Mouse (Mus musculus) MEL-GATA-1-ER (cell line): ENCODE data around the gene Rpl26.

ENCODE experiments used
- DNase-seq: peaks from one replicate; pipeline ENCODE4 v3.0.0-alpha.2; 2012; ENCODE audit warnings: low read depth; ENCODE audit errors: extremely low read depth

The Rpl26 gene

DNA sequence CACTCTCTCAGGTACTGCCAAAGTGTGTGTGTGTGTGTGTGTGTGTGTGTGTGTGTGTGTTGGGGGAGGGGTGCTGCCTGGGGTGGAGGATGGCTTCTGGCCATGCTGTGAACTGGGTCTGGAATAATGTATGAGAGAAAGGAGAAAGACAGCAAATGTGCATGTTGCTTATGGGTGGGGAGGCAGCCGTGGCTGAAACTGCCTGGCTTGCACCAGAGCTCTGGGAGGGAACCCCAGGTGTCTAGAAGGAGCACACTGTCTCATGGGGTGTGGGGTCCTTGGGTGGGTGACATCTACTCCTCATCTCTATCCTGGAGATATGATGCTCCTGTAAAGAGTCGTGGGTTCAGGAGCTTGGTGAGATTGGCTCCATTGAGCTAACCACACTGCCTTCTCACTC is 12.7 kb upstream of the Rpl26 start:
- no peak for DNase-seq

DNA sequence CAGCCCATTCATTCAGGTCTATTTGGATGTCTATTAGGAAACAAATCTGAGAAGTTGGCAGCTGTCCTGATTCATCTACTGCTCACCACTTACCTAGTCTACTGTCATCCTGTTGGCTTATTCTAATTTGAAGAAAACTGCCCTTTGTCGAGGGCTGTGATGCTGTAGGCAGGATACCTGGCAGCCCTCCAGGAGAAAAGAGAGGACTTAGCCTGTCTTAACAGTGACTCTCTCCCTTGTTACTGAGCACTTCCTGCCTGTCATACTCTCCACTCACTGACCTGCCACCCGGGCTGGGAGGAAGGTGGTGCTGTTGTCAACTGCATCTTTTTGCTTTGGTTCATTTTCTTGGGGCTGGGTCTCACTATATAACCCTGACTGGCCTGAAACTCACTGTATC is 10.8 kb upstream of the Rpl26 start:
- DNase-seq = no peak

DNA sequence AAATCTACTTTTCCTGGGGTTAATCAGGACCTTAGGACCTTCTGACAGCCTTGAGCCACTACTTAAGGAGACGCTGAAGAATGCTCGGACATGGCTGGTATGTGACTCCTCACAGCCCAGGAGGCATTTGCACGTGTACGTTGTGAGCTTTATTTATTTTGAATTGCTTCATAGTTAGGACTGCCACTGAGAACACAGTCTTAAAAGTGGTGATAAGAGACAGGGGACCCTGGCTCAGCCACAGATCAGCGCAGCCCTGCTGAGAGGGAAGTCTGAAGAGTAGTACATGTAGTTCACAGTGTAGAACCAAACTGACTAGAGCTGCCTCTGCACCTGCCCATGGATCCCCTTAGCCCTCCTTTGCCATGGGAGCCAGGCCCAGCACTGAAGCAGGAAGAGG is 9.6 kb upstream of the Rpl26 start:
- DNase-seq = no peak

DNA sequence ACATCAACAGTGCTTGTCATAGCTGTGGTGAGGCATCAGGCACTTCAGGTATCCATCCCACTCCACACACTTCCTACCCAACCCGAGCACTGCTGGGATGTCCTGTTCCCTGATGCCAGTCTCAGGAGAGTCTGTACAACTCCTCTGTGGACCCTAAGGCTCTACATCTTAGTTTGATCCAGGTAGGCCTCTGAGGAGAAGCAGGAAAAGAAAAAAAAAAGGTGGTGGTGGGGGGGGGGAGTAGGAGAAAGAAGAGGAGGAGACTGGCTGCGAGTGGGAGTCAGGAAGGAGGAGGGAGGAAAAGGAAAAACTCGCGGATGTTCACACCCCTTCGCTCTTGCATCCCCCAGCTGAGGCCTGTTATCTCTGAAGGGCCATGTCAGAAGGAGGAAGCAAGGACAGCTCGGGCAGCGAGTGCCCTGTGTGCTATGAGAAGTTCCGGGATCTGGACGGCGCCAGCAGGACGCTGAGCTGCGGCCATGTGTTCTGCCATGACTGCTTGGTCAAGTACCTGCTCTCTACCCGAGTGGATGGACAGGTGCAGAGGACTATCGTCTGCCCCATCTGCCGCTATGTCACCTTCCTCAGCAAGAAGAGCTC is 9.1 kb upstream of the Rpl26 start:
- DNase-seq = no peak

DNA sequence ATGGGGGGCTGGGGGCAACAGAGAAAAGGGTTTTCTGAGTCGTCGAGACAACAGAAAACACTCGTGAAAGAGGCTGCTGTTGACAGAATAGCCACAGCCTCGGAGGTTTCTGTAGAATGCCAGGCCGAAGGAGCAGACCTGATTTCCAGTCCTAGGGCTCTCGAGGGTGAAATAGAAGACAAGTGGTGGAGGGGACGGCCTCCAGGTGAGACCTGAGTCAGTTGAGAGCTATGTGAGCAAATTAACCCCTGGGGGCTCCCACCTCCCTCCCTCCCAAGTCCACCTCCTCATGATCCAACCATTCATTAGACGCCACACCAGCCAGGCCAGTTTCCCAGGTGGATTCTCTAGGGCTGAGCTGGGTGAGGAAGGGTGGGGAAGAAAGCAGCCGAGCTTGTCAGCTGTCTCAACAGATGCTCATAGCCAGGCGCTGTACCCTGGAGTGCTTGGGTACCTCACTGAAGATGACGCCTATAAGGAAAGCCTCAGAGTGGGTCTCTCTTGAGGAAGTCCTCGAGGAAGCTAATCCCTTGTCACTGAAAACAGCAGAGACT is 7.4 kb upstream of the Rpl26 start:
- DNase-seq = no peak

DNA sequence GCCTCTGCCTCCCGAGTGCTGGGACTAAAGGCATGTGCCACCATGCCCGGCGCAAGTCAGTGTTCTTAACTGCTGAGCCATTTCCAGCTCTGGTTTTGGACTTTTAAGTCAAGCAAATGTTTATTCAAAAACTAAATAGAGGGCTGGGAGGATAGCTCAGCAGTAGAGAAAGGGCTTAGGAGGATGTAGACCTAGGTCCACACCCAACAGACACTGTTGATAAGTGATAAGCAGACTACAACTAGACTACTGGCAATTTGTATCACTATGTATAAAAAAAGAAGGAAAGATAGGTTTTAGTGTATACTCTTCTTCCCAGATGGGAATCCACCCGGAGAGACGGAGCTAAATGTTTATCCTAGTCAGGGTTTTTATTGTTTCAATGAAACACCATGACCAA is 5.1 kb upstream of the Rpl26 start:
- peak; percentile 63 for DNase-seq

DNA sequence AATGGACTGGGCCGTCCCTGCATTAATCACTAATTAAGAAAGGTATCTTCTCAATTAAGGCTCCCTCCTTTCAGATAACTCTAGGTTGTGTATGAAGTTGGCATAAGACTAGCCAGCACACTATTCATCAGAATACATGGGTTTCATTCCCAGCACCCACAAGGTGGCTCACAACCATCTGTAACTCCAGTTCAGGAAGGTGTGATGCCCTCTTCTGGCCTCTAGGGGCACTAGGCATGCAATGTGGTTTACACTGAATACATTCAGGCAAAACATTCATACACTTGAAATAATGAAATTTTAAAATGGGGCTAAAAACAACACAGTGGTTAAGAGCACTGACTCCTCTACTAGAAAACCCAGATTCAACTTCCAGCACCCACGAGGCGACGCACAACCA is 4.3 kb upstream of the Rpl26 start:
- no peak for DNase-seq

DNA sequence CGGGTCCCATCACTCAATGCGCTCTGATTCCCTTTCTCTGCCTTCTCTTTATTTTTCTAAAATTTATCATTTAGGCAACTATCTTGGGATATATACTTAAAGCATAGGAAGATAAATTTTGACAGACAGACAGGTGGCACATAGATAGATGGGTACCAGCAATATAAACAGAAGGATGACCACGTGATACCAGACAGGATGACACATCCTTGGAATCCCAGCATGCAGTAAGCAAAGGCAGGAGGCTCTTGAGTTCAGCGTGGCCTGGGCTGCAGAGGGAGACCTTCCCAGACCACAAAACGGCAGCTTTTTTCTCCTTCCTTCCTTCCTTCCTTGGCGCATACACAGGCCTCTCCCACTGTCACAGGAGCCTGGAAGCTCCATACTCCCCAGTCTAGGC is 3.5 kb upstream of the Rpl26 start:
- no peak for DNase-seq

DNA sequence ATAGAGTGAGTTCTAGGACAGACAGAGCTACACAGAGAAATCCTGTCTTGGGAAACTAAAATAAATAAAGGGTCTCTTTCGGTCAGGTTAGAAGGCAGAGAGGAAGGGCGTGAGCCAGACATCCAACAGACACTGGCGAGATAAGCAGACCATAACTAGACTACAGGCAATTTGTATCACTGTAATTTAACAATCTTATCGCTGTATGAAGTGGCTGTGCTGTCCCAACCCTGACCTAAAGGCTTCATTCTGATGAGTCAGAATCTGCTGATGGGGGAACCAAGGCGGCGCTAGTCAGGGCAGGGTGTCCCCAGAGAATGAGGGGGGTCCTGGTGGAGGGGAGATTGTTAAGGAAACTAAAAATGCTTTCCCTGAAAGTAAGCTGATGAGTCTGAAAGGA is 2.6 kb upstream of the Rpl26 start:
- DNase-seq = no peak

DNA sequence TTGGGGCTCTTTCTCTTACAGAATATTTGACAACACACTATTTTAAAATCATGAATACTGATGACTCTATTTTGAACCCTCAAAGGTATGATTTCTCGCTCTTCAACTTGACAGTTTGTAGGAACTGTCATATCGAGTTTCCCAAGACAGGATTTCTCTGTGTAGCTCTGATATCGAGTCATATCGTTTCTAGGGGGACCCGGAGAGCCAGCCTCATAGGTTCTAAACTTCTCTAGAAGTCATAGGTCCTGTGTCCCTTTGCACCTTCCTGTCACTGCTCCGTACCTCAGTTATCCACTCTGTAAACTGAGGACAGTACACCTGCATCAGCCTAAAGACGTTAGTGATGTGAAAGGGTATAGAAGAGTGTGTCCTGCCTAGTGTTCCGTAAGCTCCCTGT is 1.6 kb upstream of the Rpl26 start:
- peak; percentile 41 for DNase-seq

DNA sequence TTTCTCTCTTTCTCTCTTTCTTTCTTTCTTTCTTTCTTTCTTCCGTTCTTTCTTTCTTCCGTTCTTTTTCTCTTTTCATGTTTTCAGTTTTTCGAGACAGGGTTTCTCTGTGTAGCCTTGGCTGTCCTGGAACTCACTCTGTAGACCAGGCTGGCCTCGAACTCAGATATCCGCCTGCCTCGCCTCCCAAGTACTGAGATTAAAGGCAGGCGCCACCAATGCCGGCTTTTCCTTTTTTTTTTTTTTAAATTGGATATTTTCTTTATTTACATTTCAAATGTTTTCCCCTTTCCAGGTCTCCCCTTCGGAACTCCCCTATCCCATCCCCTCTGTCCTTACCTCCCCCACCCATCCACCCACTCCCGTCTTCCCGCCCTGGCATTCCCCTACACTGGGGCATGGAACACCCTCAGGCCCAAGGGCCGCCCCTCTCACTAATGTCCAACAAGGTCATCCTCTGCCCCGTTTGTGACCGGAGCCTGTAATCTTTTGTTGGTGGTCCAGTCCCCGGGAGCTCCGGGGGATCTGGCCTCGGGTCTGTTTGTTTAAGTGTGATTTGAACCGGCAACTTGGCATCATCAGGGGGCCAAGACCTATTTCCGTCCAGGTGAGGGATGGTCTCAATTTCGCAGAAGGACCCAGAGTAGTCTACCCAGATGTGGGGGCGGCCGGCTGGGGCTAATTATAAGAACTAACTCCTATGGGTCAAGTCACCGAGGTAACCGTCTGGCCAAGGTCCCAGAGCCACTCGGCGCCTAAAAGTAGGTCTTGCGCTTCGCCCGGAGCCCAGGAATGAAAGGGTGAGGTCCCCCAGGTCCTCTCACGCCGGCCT is 648 bp upstream of the Rpl26 start:
- no peak for DNase-seq

DNA sequence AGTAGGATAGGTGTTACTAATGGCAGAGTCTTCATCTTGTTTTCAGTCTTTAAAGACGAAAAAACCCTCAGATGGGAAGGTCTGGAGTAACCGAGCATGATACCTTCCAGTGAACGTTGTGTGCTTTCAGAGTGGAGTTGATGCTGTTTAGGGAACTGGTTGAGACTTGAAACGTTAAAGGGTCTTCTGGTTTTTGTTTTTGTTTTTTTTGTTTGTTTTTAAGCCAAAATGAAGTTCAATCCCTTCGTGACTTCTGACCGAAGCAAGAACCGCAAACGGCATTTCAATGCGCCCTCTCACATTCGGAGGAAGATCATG is 623 bp downstream of the Rpl26 start:
- DNase-seq = no peak

DNA sequence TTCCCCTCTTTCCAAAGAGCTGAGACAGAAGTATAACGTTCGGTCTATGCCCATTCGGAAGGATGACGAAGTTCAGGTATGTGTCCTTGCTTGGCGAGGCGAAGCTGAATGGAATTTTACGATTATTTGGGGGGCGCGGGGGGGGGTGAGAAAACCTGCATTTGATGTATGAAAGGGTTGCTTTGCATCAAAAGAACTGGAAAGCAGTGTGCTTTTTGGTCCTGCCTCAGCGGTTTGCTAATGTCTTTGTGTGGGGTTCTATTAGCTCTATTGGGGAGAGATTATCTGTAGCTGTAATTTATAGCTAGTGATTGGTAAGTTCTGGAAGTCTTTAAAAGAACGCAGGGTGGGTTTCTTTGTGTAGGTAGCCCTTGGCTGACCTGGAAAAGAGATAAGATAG is 984 bp downstream of the Rpl26 start:
- DNase-seq = no peak

DNA sequence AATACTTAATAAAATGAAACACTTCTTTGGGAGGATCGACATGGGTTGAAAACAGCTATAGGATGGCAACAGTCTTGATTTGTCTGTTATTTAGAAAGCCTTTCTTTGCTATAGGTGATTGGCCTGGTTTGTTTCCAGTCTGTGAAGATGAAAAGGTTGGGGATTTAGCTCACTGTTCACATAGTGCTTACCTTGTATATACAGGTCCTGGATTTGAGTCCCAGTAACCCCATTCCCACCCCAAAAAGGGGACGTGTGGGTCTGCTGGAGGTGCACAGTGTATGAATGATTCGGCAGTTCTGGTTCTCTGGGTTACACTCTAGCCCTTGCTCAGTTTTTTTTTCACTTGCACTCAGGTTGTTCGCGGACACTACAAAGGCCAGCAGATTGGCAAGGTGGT is 1.4 kb downstream of the Rpl26 start:
- DNase-seq = no peak

DNA sequence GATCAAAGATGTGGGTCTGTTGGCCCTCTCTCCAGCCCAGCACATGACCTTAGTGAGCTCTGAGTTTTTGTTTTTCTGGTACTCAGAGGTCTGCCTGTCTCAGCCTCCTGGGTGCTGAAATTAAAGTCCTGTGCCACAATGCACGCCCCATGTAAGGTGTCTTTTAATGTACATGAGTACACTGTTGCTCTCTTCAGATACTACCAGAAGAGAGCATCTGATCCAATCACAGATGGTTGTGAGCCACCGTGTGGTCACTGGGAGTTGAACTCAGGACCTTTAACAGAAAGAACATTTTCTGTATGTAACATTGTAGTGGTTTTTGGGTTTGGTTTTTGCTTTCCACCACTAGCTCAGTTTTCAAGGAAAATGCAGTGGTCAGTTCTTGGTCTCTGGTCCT is 2.4 kb downstream of the Rpl26 start:
- DNase-seq = no peak

DNA sequence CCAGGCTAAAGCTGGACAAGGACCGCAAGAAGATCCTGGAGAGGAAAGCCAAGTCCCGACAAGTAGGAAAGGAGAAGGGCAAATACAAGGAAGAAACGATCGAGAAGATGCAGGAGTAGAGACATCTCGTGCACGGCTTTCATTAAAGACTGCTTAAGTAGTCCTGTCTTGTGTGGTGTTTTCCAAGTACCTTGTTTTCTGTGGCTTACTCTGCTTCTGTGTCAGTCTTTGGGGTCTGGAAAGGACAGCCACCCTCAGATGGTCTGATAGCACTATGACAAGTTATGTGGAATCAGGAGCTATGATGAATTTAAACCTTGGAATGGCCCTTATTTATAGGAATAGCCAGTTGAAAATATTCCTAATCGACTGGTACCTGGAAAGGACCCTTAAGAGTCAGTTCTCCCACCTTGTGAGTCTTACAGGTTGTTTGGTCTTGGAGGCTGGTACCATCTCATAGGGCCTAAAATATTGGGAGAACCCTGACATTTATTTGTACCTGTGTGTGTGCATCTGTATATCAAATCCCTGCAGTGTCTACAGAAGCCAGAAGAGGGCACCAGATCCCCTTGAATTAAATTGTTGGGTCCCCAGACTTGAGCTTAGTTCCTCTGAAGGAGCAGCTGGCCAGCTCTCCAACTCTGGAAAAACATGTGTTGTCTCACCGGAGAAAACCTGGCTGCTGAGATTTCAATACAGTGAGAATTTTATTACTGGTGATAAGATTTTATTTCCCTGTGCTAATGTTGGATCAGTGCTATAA is 3.2 kb downstream of the Rpl26 start:
- peak; percentile 64 for DNase-seq

DNA sequence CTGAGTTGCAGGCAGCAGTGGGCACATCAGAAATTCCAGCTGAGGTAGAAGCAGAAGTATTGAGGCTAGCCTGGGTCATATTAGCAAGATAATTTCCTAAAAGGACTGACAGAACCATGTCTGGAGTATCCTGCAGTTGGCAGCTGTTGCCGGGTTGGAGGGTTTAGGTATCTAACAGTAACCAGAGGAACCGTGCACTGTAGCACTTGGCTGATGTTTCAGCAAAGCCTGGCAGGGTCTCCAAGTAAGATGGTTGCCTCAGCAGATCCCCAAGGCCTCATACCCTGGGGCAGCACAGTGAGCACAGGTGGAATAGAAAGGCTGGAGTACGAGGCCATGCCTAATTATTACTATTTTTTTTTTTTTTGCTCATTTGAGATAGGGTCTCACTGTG is 3.8 kb downstream of the Rpl26 start:
- no peak for DNase-seq

DNA sequence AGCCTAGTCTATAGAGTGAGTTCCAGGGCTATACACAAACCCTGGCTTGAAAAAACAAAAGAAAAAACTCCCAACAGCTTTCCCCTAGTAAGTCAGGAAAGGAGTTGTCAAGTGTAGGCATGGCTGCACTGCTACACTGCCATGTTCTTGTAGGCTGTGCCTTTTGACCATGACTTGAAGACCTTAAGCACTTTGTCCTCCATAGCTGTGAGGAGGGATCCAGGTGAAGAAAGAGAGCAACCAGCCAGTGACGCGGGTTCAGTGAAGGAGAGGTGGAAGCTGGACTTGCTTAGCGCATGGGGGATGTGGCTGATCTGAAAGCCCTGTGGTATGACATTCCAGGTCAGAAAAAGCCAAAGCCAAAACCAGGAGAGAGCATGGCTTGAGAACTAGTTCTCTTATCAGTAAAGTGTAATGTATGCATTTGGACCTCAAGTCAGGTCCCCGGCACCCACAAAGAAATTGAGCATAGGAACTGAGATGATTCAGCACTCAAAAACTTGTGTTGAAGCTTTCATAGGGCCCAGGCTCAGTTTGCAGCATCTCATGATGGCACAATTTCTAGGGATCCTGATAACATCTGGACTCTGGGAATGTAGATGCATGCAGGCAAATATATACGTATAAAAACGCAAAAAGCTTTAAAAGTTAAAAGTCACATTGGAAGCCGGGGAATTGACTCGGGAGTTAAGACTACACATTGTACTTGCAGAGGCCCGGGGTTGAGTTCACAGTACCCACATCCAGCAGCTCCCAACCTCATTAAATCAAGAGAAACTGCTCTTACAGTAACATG is 4.5 kb downstream of the Rpl26 start:
- no peak for DNase-seq

DNA sequence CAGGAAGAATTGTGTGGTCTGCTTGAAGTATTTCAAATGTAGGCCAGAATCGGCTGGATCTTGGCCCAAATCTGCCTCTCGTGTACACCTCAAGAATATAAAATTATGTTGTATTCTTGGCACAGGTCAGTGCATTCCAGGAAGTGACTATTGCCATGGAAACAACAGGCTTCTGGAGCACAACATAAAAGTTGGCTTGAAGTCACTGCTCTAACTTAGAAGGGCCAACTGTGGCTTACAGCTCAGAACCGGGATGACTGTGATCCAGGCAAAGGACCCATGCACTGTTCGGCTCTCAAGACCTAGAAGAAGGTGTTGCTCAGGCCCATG is 5.0 kb downstream of the Rpl26 start:
- DNase-seq = no peak

DNA sequence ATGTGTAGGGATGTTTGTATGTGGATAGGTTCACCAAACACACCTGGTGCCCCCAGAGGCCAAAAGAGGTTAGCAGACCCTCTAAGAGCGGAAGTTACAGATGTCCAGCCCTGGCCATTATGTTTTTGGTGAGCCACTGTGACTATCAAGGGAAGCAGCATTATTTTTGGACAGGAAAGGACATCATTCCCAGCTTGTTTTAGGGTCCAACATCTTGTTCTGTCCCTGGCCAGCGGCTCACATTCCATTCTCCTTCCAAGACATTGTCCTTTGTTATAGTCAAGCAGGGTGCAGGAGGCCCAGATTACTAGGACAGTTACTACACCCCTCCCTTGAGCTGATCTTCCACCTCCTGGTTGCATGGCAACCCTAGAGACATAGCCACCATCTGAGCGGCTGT is 5.9 kb downstream of the Rpl26 start:
- no peak for DNase-seq

DNA sequence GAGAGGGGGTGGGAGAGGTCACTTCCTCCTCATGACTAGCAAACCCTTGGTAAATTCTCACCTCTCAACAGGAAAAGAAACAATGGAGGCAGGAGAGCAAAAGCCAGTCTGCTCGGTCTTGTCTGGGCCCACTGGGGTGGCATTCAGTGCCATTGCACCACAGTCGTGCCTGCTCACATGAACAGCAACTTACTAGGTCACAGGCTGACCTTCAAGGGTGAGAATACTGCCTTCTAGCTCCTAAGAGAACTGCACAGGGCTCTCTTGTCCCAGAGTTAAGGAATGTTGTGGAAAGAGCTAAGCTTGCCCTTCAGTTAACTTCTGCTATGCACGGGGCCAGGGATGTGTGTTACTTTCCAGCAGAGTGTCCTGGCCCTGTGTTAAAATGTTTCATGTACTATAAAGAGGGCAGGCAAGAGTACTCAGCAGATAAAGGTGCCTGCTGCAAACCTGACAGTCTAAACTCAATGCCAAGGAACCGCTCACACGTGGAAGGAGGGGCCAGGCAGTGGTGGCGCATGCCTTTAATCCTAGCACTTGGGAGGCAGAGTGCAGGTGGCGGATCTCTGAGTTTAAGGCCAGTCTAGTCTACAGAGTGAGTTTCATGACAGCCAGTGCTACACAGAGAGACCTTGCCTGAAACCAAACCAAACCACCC is 7.6 kb downstream of the Rpl26 start:
- DNase-seq = no peak
